15 mouse cellular contexts compared by ENCODE assay signal in the genomic region with DNA sequence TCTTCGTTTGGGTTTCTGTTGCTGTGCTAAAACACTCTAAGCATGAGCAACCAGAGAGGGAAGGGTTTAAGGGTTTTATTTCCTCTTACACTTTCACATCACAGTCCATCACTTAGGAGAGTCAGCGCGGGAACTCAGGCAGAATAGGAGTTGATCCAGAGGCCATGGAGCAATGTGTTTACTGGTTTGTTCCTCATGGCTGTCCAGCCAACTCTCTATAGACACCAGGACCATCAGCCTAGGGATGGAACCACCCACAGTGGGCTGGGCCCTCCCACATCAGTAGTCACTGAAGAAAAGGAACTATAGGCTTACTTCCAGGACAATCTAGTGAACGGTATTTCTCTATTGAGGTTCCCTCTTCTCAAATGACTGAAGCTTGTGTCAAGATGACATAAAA. TPM values are rescaled to one million over a fixed set of nuclear protein-coding genes. Genes with fewer than 3 reads are reported as not detected.
A peak's percentile ranks its signal among the peaks of the same experiment; 100 is the strongest.
DNase-seq lines count a peak whose midpoint lies in the region.
"Had no signal": no experiment of that assay in that cellular context is flagged by ENCODE, and none has a peak within 500 bp of the region (broad histone marks: within the 10 kb centered on the region; RNA-seq: fewer than 3 reads in every experiment).

No protein-coding gene starts in this region.

- DNase-seq in layer of hippocampus, adult 9-11 months = peak; percentile 5
- no peak for DNase-seq in layer of hippocampus, adult 18-20 months (ENCODE audit: low spot score in 2 of 2)
- DNase-seq in lung, postnatal 36 days = peak; percentile 15
- DNase-seq in lung, postnatal 14 days = no peak
- peak; percentile 30 for DNase-seq in A20 (ENCODE audit: low read depth, low spot score)
- peak; percentile 62 to 75 for DNase-seq in monocyte, adult 2 months (ENCODE audit: low read depth in 1 of 2, low spot score in 2 of 2)
- DNase-seq in cerebellum, postnatal 36 days = no peak
- DNase-seq in adrenal gland, postnatal 14 days = no peak
- DNase-seq: adrenal gland, postnatal 25 days; cerebellum, adult 18-20 months; cerebellum, adult 9-11 months; forebrain, postnatal 0 days; gastrocnemius, adult 2 months; gastrocnemius, postnatal 25 days; heart, adult 11 months had no signal

RNA-seq across cellular contexts. Expression of a gene that starts 45.4 kb away (rescaled TPM):
- total RNA-seq in layer of hippocampus, adult 18-20 months (2021) = 10 to 100 TPM; 54.5 to 65.3 TPM
- total RNA-seq in adrenal gland, postnatal 14 days (2021) = 80.7 and 83.5 TPM in 2 replicates

Comparison
In these comparisons a context has a peak if more than half of its experiments do, and no peak if none do; other contexts are left out.
1. DNase-seq: peak in layer of hippocampus, adult 9-11 months (single experiment), lung, postnatal 36 days (single experiment), A20 (single experiment) and monocyte, adult 2 months (2 of 2); none in layer of hippocampus, adult 18-20 months (0 of 2), lung, postnatal 14 days (single experiment), cerebellum, postnatal 36 days (0 of 2) and adrenal gland, postnatal 14 days (single experiment).